Mouse (Mus musculus): Measurements from ENCODE around the gene Cbx5.
"Not testable (repeated sequence)": the region's sequence is repeated elsewhere in the genome, so short reads cannot be mapped to it uniquely, and the experiment has no call there.

Gene Cbx5

DNA sequence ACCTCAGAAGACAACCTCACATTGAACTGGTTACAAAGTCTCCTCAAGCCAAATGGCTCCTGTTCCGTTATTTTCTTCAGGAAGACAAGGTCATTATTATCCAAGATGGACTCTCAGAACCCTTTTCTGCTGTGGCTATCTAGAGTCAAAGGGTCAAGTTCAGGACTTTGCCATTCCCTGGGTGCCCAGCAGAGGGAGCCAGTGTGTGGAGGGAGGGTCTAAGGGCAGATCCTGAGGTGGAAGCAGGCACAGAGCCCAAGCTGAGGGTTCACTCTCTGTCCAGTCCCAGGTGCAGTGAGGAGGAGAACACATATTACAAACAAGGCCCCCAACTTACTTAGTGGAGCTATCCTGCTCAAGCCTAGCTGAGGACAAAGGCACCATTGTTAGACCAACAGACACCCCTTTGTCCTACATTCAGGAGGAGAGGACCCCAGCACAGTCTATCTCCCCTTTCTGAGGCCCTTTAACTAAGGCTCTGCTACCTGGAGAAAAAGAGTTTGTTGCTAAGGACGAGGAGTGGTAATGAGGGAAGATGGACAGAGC, 10.7 kb upstream of the Cbx5 start:
- peak; percentile 28 to 51 for DNase-seq (ENCODE audit: low spot score in 2 of 2)

DNA sequence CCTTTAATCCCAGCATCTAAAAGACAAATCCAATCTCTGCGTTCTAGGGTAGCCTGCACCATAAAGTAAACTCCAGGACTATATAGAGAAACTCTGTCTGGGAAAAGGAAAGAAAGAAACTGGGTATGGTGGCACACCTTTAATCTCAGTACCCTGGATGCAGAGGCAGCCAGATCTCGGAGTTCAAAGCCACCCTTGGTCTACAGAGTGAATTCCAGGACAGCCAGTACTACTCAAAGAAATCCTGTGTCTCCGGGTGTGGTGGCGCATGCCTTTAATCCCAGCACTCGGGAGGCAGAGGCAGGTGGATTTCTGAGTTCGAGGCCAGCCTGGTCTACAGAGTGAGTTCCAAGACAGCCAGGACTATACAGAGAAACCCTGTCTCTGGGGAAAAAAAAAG, 9.9 kb upstream of the Cbx5 start:
- DNase-seq (ENCODE audit: low spot score in 2 of 2): not testable (repeated sequence)

DNA sequence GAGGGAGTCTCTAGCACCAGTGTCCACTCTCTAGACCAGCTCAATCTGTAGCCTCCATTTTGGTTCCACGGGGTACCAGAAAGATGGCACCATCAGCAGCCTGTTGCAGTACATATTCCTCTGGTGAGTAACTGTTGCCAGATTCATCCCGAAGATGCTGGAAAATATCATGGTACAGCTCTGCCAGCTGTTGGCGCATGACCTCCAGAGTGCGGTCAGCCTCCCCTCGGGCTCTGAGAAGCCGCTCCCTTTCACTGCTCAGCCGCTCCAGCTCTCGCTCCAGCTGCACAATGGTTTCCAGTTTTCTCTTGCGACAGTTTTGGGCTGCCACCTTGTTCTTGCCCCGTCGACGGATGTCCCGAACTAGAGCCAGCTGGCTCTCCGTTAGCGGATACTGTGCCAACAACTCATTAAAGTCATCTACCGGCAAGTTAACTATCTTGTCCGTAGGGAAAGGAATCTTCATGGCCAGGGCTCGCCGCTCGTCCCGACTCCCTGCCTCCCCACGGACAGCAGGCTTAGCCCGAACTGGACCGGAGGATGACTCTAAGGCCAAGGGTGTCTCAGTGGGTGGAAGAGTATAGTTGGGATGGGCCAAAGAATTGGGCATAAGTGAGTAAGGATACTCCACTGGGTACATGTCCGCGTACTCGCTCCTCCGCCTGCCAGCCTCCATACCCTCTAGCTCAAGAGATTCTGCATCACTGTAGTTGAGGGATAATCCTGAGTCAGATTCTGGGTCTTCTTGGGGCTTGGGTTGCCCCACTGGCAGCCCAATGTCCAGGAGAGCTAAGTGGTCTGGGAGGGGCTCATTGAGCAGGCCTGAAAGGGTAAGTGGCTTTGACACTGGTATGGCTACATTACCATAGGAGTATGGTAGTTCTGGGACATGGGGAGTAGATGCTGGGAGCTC, 9.0 kb upstream of the Cbx5 start:
- DNase-seq (ENCODE audit: low spot score in 2 of 2): no peak

DNA sequence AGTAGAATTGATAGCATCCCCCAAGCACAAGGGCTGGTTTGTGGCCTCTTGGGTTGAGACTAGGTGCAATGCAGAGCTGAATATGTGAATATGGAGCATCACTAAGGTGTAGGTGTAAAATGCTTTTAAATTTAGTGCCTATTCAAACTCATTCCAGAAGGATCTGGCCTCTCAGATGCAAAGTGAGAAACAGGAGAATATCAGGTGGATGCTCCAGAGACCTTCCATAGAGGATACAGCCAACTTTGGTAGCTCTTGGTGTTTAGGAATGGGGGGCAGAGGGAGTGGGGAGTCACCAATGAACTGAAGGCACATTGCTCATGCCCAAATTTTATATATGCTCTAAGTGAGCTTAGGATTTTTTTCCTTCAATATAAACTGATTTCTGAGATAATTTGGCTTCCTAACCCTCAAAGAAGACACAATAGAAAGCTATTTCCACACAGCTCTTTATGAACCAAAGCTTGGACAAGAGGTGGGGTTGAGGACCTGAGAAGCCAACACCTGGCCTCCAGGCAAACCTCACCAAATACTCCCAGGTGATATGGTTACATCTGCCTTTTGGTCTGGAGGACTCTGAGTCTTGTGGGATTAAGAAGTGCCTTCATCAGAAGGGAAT, 8.3 kb upstream of the Cbx5 start:
- no peak for DNase-seq (ENCODE audit: low spot score in 2 of 2)

DNA sequence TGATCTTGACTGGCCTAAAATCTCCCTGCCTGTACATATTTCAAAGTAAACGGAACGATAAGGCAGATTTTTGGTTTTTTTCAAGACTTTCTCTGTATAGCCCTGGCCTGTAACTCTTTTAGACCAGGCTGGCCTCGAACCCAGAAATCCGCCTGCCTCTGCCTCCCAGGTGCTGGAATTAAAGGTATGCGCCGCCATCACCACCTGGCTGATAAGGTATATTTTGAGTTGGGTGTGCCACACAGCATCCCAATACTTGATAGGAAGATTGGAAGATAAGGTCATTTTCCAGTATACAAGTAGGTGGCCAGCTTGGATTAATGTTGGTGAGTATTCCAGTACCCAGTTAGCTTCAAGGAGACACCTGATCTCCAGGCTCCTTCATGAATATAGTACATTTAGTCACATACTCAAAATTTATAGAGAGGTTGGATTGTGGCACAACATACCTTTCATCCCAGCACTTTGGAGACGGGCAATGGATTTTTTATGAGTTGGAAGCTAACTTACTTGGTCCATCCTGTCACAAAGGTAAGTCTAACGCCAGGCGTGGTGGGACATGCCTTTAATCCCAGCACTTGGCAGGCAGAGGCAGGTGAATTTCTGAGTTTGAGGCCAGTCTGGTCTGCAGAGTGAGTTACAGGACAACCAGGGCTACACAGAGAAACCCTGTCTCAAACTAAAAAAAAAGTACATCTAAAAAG, 7.6 kb upstream of the Cbx5 start:
- no peak for DNase-seq (ENCODE audit: low spot score in 2 of 2)

DNA sequence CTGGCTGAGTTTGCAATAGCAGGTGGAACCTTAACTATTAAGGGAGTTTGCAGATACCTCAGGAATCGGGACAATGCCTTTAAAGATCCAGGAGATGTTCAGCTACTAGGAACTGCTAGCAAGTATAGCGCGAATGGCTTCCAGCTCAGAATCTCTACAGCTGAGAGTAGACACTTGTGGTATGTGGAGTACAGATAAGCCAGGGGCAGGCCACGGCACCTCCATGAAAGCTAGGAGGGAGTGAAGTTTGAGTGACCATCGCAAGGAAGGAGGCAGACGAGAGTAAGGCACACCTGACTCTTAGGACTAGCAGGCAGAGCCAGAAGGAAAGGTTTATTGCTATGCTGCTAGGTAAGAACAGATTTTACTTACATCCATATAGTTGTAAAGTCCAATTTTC, 6.0 kb upstream of the Cbx5 start:
- DNase-seq (ENCODE audit: low spot score in 2 of 2): no peak

DNA sequence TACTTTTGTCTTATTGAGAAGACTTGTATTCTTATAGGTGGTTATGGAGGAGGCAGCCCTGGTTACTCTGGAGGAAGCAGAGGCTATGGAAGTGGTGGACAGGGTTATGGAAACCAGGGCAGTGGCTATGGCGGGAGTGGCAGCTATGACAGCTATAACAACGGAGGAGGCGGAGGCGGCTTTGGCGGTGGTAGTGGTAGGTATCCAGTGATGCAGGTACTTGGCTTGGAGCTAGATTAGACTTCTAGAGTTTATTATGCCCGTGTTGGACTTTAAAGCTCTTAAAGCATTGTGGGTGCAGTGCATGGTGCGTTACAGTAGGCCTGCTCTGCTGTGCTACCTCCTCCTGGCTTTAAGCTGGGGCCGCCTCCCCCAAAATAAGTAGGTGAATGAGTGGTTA, 3.3 kb upstream of the Cbx5 start:
- DNase-seq (ENCODE audit: low spot score in 2 of 2): no peak

DNA sequence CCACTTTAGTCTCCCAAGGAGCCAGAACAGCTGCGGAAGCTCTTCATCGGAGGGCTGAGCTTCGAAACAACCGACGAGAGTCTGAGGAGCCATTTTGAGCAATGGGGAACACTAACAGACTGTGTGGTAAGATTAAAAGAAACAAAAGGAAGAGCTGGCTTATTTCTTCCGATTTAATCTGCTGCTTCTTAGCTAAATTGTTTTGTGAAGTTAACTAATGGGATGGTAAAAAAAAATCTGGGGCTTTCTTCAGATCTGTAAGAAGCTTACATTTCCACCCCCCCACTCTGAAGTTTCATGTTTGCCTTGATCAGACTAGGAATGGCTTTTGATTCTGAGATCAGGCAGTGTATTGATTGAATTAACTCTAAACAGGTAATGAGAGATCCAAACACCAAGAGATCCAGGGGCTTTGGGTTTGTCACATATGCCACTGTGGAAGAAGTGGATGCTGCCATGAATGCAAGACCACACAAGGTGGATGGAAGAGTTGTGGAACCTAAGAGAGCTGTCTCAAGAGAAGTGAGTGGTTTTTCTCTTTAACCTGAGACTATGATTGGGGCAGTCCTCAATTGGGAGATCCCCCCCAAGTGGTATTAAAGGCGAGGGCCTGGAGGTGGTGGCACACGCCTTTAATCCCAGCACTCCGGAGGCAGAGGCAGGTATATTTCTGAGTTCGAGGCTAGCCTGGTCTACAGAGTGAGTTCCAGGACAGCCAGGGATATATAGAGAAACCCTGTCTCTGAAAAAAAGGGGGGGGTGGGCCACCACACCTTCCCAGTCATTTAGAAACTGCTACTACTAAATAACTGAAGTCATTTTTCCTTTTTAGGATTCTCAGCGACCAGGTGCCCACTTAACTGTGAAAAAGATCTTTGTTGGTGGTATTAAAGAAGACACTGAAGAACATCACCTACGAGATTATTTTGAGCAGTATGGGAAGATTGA, 1.7 kb upstream of the Cbx5 start:
- not testable (repeated sequence) for DNase-seq (ENCODE audit: low spot score in 2 of 2)

DNA sequence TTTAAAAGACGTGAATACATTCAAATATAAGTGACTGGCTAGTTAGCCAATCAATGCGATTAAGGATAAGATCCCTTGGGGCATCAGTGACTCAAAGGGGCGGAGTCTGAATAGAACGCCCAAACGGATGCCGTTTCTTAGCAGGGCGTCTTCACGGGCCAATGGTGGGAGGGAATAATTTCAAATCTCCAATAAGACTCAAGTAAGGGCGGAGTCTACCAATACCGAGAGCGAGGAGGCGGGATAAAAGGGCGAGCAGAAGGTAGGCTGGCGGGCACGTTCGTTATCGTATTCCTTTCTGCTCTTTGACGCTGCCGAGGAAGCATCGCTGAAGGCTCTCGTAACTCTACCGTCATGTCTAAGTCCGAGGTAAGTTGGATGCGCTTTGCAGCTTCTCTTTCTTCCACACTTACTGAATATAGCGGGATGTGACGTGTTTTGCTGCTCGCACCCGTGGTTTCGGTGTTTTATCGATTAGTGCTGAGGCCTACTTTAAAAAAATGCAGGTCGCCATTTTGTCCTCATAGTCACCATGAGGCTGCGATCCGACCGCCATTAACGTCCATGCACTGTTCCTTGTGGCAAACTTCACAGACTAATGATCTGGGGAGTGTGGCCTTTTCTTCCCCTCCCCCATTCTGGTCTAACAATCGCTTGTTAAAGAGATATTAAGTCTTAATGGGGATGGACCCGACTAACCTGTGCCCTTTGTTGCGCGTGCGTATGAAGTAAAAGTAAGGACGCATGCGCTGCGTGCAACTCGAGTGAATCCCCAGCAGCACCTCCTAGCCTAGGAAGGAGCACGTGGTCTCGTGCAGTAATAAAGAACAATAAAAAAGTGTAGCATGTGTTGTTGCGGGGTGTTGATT, 778 bp upstream of the Cbx5 start, which contains the start of gene Hnrnpa1:
Hnrnpa1 (plus strand) TSS at position 273 of the 869 bp plus-strand sequence.
- DNase-seq (ENCODE audit: low spot score in 2 of 2): peak; percentile 98

DNA sequence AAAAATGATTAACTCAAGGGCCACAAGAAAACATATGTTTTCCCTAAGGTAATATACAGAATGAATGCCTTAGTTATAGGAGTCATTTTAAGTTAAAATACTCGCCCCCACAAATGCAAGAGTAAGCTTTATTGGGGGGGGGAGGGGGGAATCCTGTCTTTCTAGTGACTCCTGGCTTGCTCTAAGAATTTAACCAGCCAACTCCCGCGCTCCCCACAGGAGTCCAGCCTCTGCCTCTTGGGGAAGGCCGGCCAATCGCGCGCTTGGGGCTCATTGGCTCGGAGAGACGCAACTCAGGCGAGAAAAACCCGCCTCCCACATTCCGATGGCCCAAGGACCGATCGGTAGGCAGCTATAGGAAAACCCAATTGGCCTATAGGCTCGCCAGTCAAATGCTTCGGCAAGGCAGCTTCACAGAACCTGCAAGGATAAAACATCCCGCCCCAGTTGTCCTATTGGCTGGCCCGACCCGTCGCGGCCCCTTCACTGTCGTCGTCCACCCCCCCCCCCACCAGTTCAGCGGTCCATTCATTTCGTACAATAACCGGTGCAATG, 409 bp downstream of the Cbx5 start:
- DNase-seq (ENCODE audit: low spot score in 2 of 2): peak; percentile 94 to 95

DNA sequence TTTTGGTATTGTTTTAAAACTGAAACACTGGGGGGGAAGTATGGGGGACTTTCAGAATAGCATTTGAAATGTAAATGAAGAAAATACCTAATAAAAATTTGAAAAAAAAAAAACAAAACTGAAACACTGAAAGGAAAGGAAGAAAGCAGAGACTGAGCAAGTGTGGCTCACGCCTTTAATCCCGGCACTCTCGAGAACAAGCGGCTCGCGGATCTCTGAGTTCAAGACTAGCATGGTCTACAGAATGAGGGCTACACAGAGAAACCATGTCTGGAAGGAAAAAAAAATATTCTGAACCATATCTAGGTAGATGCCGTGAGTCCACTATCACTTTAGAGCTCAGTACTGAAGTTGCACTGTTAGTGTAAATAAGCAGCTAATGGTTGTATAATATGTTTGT, 2.3 kb downstream of the Cbx5 start:
- DNase-seq (ENCODE audit: low spot score in 2 of 2): no peak

DNA sequence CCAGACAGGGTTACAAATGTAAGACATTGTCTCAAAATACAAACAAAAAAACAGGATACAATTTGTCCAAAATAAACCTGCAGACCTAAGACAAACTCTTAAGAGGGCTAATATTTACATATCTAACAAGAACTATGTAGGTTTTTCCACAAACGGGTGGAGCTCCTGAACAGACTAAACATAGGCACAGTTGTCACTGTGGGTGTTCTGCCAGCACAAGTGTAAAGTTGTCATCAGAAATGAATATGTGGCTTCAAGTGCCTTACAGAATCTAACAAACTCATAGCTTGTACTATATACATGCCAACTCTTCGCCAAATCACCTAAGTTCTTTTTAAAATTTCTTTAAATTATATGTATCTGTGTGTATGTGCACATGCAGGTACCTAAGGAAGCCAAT, 6.5 kb downstream of the Cbx5 start:
- DNase-seq (ENCODE audit: low spot score in 2 of 2): no peak

DNA sequence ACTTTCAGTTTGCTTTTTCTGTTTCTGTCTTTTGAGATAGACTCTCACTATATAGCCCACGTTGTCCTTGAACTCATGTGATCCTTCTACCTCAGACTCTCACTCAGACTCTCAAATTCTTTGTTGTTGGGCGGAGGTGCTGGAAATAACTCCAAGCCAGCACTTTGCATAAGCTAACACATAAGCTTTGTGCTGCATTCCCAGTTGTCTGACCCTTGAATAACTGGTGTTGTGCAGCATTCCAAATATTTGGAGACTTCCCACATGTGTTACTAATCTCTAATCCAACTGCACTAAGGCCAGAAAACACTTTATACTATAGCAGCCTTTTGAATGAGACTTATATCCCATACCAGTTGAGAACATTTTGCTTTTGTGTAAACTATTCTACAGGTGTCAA, 10.7 kb downstream of the Cbx5 start:
- DNase-seq (ENCODE audit: low spot score in 2 of 2): no peak

DNA sequence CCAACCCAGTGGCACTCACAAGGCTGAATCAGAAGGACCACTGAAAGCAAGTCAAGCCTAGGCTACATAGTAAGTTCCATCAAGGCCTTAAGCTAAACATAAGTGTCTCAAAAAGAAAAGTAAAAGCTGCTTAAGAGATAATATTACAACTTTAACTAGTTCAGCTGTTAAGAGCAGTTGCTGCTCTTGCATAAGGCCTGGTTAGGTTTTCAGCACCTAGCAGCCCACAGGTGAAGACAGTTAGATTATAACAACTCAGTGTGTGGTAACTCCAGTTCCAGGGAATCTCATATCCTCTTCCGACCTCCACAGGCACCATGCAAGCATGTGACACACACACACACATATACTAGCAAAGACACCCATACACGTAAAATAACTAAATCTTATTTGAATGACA, 12.0 kb downstream of the Cbx5 start:
- DNase-seq (ENCODE audit: low spot score in 2 of 2): no peak

DNA sequence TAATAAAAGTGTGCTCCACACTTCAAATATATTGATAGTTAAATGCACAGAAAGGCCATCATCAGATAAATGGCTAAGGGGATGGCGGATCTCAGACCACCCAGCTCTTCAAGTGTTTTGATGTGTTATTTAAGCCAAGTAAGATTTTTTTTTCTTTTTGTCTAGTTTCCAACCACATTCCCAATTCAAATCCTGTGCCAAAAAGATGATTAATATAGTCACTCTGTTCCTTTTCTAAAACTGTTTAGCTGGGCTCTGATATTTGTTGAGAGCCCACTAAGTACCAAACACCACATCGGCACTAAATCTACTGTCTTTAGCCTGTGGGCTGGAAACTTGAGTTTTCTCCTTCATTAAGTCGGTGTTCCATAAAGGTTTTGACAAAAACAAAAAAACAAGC, 12.6 kb downstream of the Cbx5 start:
- no peak for DNase-seq (ENCODE audit: low spot score in 2 of 2)

DNA sequence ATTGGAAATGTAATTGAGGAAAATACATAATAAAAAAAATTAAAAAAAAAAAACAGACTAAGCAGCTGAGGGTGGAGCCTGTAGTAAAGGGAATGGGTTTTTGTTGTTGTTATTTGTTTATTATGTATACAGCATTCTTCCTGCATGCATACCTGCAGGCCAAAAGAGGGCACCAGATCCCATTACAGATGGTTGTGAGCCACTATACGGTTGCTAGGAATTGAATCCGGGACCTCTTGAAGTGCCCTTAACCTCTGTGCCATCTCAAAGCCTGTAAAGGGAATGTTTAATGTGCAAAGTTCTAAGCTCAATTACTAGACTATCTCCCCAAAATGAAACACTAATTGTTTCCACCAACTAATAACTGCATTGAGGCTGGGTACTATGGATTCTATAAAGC, 15.5 kb downstream of the Cbx5 start:
- no peak for DNase-seq (ENCODE audit: low spot score in 2 of 2)

DNA sequence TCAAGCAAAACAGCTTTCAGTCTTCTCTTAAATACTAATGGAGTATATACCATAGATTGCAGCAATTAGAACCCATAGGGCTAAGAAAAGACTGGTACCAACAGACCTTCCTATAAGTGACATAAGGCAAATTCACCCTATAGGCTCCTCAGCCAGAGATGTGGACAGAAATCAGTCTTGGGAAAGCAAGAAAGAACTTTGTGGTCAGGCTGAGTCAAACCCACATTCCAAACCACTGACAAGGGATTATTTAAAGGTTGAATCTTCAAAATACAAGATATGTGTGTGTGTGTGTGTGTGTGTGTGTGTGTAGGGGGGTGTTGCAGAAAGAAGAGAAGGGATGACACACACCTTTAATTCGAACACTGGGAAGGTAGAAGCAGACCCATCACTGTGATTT, 18.2 kb downstream of the Cbx5 start:
- DNase-seq (ENCODE audit: low spot score in 2 of 2): no peak

DNA sequence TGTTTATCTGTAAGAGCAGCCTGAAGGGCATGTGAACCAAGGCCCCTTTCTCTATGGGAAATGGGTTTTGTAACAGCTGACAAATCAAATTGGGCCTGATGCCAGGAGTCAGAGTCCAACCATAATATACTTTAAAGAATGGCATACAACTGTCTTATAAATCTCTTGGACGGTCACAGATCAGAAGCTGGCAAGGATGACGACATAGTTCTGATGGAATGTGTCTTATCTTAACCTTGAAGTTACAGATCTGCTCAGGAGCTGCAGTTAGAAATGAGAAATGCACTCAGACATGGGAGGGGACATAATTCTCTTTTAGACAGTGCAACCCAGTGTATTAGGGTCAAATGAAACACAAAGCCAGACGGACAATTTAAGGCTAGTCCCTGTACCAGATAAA, 18.8 kb downstream of the Cbx5 start:
- no peak for DNase-seq (ENCODE audit: low spot score in 2 of 2)

DNA sequence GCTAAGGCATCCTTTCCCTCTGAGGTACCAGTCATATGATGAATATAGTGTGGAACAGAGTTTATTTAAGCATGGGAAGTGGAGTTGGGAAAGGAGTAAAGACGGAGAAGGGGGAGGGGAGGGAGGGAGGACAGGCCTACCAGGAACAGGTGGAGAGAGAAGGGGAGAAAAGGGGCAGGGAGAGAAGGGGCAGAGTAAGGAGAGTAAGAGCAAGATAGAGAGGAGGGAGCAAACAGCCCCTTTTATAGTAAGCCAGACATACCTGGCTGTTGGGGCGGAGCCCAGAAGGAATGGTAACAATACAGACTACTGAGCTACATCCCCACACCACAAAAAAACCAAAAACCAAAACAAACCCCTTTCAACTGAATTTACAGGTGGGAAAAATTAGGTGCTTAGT, 23.6 kb downstream of the Cbx5 start:
- no peak for DNase-seq (ENCODE audit: low spot score in 2 of 2)

Measured in heart, adult 9 months (tissue).